Mouse (Mus musculus) forebrain, postnatal 0 days (tissue): Measurements from ENCODE around the gene Tssk1. TPM values are rescaled to one million over a fixed set of nuclear protein-coding genes. Genes with fewer than 3 reads are reported as not detected.

ENCODE experiments used
- ATAC-seq: fragments of 200-750 bp; cut with Nextera tagmentation; 2 replicates; pipeline ENCODE4 v1.8.0; 2017; ENCODE audit warnings: mild to moderate bottlenecking, moderate library complexity
- DNase-seq: peaks from one replicate; pipeline ENCODE4 v3.0.0-alpha.2; 2015
- H3K27ac ChIP-seq: fragments of 300-500 bp; sonication (generic); 2 replicates; pipeline ENCODE4 v1.5.1; 2014; ENCODE audit warnings: low read depth, mild to moderate bottlenecking, antibody characterized with exemption, low read length, moderate library complexity, mixed read lengths
- H3K27me3 ChIP-seq: fragments of 300-500 bp; sonication (generic); 2 replicates; pipeline ENCODE4 v1.6.1; 2014; ENCODE audit warnings: mild to moderate bottlenecking, low read length, mixed read lengths; ENCODE audit not compliant: insufficient read depth
- H3K36me3 ChIP-seq: fragments of 300-500 bp; sonication (generic); 2 replicates; pipeline ENCODE4 v1.6.1; 2014; ENCODE audit warnings: mild to moderate bottlenecking, moderate library complexity; ENCODE audit not compliant: insufficient read depth
- H3K4me1 ChIP-seq: fragments of 300-500 bp; sonication (generic); 2 replicates; pipeline ENCODE4 v1.6.1; 2014; ENCODE audit warnings: antibody characterized with exemption; ENCODE audit not compliant: insufficient read depth
- H3K4me2 ChIP-seq: fragments of 300-500 bp; sonication (generic); 2 replicates; pipeline ENCODE4 v1.6.1; 2014; ENCODE audit warnings: low read depth, mild to moderate bottlenecking, moderate library complexity
- H3K4me3 ChIP-seq: fragments of 300-500 bp; sonication (generic); 2 replicates; pipeline ENCODE4 v1.5.1; 2014; ENCODE audit warnings: low read depth, low read length, mixed read lengths
- H3K9ac ChIP-seq: fragments of 300-500 bp; sonication (generic); 2 replicates; pipeline ENCODE4 v1.6.1; 2014; ENCODE audit warnings: mild to moderate bottlenecking
- H3K9me3 ChIP-seq: fragments of 300-500 bp; sonication (generic); 2 replicates; pipeline ENCODE4 v1.6.1; 2016; ENCODE audit warnings: low read length
- CTCF ChIP-seq: sonication (generic); IDR thresholded peaks from 2 replicates; pipeline ENCODE4 v1.5.1; 2016; ENCODE audit warnings: antibody characterized with exemption, control low read depth, low read depth
- WGBS: fragments of 180-500 bp; shearing (Covaris S2); extraction: QIAGEN DNeasy Blood & Tissue Kit; methylation state at CpG from one replicate; pipeline ENCODE4 v1.1.7; 2014; 5-methylcytosine and 5-hydroxymethylcytosine counted together
- polyA plus RNA-seq: library from polyadenylated mRNA; unstranded; fragments of >200 nt; fragmentation: Nextera tagmentation; extraction: Ambion mirVana; gene quantifications from 2 replicates; pipeline ENCODE4 v1.2.1, GENCODE M21; 2015
- total RNA-seq: library from RNA; depleted of rRNA; stranded (reverse); fragments of >200 nt; gene quantifications from 2 replicates; pipeline ENCODE4 v1.2.3, GENCODE M21; 2014

Gene Tssk1
- total and polyA plus RNA-seq, 2 experiments from 2014 or later, result not detected

GRCm38 (mm10) chr16:17892606-17893005 lies 1.4 kb upstream of the Tssk1 start:
- WGBS, result 63% methylated on average over 3 of the region's 3 CpGs
- TF ChIP-seq CTCF, result no peak
- H3K27ac ChIP-seq, result no peak overlapping the region
- no peak overlapping the region for H3K4me3 ChIP-seq
- H3K4me1 ChIP-seq, result peaks cover 14% of the 10 kb centered on the region
- H3K4me2 ChIP-seq, result no peak overlapping the region
- H3K36me3 ChIP-seq, result no peaks in the 10 kb centered on the region
- H3K9ac ChIP-seq, result no peak overlapping the region
- no peaks in the 10 kb centered on the region for H3K9me3 ChIP-seq
- ATAC-seq (no peak), DNase-seq (no peak)
- H3K27me3 ChIP-seq, result no peaks in the 10 kb centered on the region

- Histone ChIP-seq H3K27ac (no peak overlapping the region), H3K4me3 (no peak overlapping the region), H3K4me1 (peaks cover 4% of the 10 kb centered on the region; the same call in 1 of the 2 replicates), H3K9me3 (no peaks in the 10 kb centered on the region), H3K36me3 (peaks cover 30% of the 10 kb centered on the region), H3K4me2 (no peak overlapping the region), H3K27me3 (no peaks in the 10 kb centered on the region), H3K9ac (no peak overlapping the region)
- TF ChIP-seq CTCF, result no peak
- no peak for DNase-seq
- no peak for ATAC-seq
Measured at GRCm38 (mm10) chr16:17896091-17896490, 2.1 kb downstream of the Tssk1 start.

- Histone ChIP-seq H3K27ac (no peak within 1 kb of the TSS), H3K9ac (no peak within 1 kb of the TSS), H3K4me1 (no peaks in the 10 kb centered on the region), H3K36me3 (peaks cover 54% of the 10 kb centered on the region), H3K9me3 (no peaks in the 10 kb centered on the region), H3K4me3 (no peak within 1 kb of the TSS), H3K27me3 (no peaks in the 10 kb centered on the region), H3K4me2 (no peak within 1 kb of the TSS)
- WGBS, result 89% methylated on average over 14 of the region's 14 CpGs
- TF ChIP-seq CTCF, result no peak
- ATAC-seq (no peak), DNase-seq (no peak)
Measured at GRCm38 (mm10) chr16:17898462-17898861, 4.4 kb downstream of the Tssk1 start, which contains the start of the genes Dgcr2 and Tssk2. Gene Dgcr2 (minus strand): TSS chr16:17898562. Gene Tssk2 (plus strand): TSS chr16:17898637.

GRCm38 (mm10) chr16:17911052-17911595 lies 17.1 kb downstream of the Tssk1 start, which contains the start of gene Ess2:
Gene Ess2 (minus strand): TSS chr16:17911348.
- Histone ChIP-seq H3K36me3 (peaks cover 31% of the 10 kb centered on the region), H3K4me2 (peak within 1 kb of the TSS; percentile 68), H3K9ac (peak within 1 kb of the TSS; percentile 67), H3K4me3 (peak within 1 kb of the TSS; percentile 63), H3K27ac (peak within 1 kb of the TSS; percentile 54; the same call in 1 of the 2 replicates), H3K9me3 (no peaks in the 10 kb centered on the region), H3K4me1 (peaks cover 6% of the 10 kb centered on the region; the same call in 1 of the 2 replicates), H3K27me3 (peaks cover 34% of the 10 kb centered on the region)
- DNase-seq (peak; percentile 97), ATAC-seq (peak; percentile 99)
- WGBS, result 0% methylated on average over 35 of the region's 35 CpGs
- peak; percentile 82 for TF ChIP-seq CTCF

GRCm38 (mm10) chr16:17914307-17915249 lies 20.6 kb downstream of the Tssk1 start, which contains the start of gene Gsc2:
Gene Gsc2 (minus strand): TSS chr16:17915059.
- Histone ChIP-seq H3K4me2 (peak within 1 kb of the TSS; percentile 51), H3K9ac (0 out of 2 replicates have a peak within 1 kb of the TSS, but pooled peaks have one; percentile 18), H3K4me1 (peaks cover 6% of the 10 kb centered on the region; the same call in 1 of the 2 replicates), H3K27me3 (peaks cover 42% of the 10 kb centered on the region), H3K27ac (no peak within 1 kb of the TSS), H3K36me3 (no peaks in the 10 kb centered on the region), H3K4me3 (peak within 1 kb of the TSS; percentile 31), H3K9me3 (no peaks in the 10 kb centered on the region)
- DNase-seq (peak; percentile 45), ATAC-seq (peak; percentile 25; the same call in 1 of the 2 replicates)
- TF ChIP-seq CTCF, result no peak
- WGBS, result under 1% methylated on average over 102 of the region's 106 CpGs

GRCm38 (mm10) chr16:17920586-17920985 lies 26.6 kb downstream of the Tssk1 start:
- no peak overlapping the region; the same call in 1 of the 2 replicates for H3K4me2 ChIP-seq
- 7% methylated on average over 20 of the region's 20 CpGs for WGBS

More at GRCm38 (mm10) chr16:17920586-17920985, 26.6 kb downstream of the Tssk1 start:
- Histone ChIP-seq H3K36me3 (peaks cover 10% of the 10 kb centered on the region), H3K27me3 (peaks cover 14% of the 10 kb centered on the region), H3K4me1 (peaks cover 8% of the 10 kb centered on the region), H3K4me3 (no peak overlapping the region), H3K27ac (no peak overlapping the region), H3K9ac (peak overlapping the region; percentile 44), H3K9me3 (no peaks in the 10 kb centered on the region)
- DNase-seq (no peak), ATAC-seq (no peak)
- TF ChIP-seq CTCF, result no peak
